Mouse (Mus musculus): ENCODE data around the gene Uxs1. TPM values are rescaled to one million over a fixed set of nuclear protein-coding genes. Genes with fewer than 3 reads are reported as not detected.

The Uxs1 gene
- 10 to 100 TPM in 3 of 4 experiments, 1 to 10 TPM in 1; 9.8 to 12.3 (median 10.8) TPM for total RNA-seq (2022)

DNA sequence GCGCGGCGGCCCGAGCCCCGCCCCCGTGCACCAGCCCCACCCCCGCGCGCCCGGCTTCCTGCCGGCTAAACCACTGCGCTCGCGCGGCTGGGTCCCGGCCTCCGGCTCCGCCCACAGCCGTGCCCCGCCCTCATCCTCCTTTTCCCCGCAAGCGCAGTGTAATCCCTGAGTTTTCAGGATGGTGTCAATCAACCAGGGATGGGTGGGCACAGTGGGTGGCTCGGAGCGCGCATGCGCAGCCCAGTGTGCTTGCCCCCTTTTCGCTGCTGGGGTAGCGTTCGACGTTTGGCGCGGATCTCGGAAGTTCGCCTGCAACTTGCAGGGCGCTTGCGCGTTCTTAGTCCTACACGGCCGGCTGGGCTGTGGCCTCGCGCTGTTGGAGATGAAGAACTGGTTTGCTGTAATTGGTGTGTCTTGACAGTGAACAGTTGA, at the start of gene Uxs1:
TSS of gene Uxs1 (minus strand) at position 38 of the 432 bp plus-strand sequence.
- DNase-seq (ENCODE audit: low spot score in 2 of 2): peak; percentile 97 to 98

DNA sequence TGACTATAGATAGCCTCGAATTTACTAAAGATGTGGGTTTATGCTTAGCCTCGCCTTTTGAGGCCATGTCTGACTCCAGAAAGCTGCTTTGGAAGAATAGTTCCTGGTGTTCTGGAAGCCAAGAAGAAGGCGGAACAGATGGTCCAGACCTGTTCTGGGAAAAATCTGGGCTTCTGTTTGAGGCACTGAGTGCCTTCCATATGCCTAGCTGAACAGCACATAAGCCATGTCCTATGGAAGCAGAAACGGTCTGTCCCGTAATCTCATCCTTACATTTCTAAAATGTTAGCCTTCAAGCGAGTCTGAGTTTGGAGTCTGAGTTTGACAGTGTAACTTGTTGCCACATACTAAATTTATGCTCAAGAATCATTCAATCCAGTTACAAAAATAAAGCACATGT, 49.6 kb upstream of the Uxs1 start:
- DNase-seq (ENCODE audit: low spot score in 2 of 2): no peak

DNA sequence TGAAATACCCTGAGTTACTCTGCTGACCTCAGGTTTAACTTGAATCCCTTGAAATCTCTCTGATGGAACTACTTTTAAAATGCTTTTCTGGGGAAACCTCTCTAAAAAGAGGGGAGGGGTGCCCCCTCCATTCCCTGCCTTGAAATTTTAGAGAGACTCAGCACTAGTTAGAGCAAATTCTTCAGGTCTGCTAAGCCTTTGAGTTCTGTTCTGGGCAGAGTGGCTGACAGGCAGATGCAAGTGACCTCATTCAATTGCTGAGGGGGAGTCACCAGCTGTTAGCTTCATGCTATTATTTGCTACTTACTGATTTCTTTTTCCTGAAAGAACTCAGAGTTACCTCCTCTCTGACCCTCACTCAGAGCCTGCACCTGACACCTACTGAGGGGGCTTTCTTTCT, 43.5 kb upstream of the Uxs1 start:
- no peak for DNase-seq (ENCODE audit: low spot score in 2 of 2)

DNA sequence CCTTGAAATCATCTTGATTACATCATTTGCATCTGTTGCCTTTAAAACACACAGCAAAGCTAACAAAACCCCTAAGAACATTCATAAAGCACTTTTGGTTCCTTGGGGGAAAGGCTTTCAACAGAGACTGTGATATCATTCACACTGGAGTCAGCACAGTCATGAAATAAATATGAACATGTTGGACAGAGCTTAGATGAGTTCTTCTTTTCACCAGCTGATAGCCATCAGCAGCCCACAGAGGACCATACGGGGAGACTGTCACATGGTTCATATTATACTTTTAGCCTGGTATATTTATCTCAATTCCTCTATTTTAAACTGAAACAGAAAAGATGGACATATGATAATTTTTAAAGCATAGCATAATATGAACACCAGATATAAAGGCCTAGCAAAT, 40.9 kb upstream of the Uxs1 start:
- no peak for DNase-seq (ENCODE audit: low spot score in 2 of 2)

DNA sequence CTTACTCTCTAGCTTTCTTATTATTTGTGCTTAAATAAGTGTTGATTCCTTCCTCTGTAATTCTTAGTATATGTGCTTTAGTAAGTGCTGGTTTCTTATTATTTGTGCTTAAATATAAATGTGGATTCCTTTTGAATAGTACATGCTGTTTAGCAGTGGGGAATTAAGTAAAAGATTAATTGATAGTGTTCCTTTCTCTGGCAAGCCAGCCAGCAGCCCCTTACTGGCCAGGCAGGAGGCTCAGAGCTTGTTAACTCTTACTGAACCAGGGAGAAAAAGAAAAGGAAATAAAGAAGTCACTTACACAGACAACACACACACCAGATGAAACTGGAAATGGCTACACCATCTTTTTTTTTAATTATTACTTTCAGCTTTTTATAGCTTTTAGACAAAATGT, 37.2 kb upstream of the Uxs1 start:
- DNase-seq (ENCODE audit: low spot score in 2 of 2): no peak

DNA sequence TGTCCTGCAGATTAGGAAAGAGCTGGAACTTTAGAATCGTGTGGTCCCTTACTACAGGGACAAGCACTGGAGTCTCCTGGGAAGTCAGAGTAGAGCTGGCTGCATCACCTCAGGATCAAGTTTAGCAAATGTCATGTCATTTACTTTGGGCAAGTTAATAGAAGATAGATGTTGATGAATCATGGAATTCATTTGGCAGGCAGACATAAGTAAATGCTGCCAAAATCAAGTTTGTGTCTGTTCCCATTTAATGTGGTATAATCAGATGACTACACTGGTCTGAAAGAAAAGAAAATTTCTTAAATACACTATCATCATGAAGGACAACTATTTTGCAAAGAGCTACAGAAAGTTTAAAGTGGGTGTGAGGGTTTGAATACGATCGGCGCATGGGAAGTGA, 35.0 kb upstream of the Uxs1 start:
- no peak for DNase-seq (ENCODE audit: low spot score in 2 of 2)

DNA sequence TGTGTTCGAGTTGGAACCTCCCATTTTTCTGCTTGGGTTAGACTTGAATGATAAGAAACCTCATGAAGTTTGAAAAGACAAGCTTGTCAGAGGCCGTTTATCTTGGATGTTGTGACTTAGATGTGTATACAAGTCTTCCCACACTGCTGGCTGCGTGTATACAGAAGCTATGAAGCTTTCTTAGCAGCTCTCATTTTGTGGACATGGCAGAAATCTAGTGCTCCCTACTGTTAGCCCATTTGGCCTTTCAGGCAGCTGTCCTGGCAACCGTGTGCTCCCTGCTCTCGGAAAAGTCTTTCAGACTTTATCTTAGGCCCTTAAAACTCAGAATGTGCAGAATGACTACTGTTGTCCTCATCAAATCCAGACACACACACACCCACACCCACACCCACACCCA, 31.4 kb upstream of the Uxs1 start:
- DNase-seq (ENCODE audit: low spot score in 2 of 2): no peak

DNA sequence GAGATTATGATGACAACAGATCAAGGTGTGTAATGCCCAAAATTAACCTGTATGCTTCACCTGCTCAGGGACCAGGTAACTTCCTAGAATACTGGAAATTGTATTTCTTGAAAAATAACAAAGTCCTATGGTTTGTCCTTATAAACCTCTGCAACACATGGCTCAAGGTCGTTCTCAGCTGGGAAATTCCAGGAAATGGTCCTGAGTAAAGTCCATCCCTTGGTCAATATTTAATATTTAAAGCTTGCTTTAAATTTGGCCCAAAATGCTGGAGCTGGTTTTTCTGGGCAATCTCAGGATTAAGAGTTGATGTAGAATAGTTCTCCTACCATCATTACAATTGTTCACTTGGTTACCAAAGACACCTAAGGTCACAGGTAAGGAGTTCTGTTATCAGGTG, 30.1 kb upstream of the Uxs1 start:
- no peak for DNase-seq (ENCODE audit: low spot score in 2 of 2)

DNA sequence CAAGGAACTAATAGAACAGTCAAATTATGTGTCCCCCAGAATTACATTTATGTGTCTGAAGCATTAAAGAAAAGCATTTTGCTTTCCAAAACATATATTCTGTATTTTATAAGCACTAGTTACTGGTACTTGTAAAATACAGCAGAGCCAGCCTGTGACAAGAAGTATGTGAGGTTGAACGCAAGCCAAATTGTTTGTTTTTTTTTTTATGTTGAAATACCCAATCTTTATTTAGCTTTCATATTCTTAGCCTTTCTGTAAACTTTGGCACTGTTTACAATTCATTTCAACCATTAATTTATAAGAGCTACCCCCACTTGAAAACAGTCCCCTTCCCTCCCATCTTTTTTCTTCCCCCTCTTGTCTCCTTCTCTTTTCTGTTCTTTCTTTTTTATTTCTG, 28.0 kb upstream of the Uxs1 start:
- DNase-seq (ENCODE audit: low spot score in 2 of 2): no peak

DNA sequence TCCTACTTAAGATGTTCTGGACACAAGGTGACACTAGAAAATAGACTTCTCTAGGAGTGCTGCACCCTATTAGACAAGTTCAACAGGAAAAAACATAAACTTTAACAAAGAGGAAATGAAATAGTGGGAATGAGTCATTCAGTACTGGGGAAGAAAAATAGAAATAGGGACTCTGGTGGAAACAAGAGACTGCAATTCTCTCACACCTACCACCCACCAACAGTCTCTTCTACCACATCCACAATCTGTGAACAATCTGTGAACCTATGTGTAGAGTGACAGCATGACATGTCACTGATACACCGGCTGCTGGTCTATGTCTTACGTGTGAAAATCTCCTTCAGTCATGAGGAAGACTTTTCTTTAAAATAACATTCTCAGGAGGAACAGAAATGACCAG, 15.8 kb upstream of the Uxs1 start:
- DNase-seq (ENCODE audit: low spot score in 2 of 2): no peak

DNA sequence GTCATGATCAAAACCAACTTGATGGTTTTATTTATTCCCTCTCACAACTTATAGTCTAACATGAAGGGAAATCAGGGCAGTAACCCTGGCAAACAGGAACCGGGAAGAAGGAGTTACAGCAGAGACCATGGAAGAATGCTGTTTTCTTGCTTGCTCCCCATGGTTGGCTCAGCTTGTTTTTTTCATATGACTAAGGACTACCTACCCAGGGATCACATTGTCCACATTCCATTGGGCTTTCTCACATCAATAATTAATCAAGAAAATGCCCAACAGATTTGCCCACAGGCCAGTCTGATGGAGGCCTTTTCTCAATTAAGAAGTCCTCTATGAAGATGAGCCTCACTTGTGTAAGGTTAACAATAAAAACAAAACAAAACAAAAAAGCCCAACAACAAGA, 9.6 kb upstream of the Uxs1 start:
- no peak for DNase-seq (ENCODE audit: low spot score in 2 of 2)

DNA sequence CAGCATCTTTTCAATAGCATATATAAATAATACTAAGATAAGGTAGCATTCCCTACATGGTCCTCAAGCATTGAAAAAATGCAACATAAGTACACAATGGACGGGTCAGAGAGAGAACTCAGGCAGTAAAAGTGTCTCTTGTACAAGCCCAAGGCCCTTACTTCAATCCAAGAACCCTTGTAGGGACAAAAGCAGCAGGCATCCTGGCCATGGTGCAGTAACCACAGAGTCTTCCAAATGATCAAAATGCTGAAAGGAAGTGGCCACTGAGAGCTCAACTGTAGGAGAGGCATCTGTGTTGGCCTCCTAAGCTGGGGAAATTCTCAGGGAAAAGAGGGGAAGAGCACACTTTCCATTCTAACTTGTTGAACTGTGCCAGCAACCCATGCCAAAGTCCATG, 2.5 kb upstream of the Uxs1 start:
- no peak for DNase-seq (ENCODE audit: low spot score in 2 of 2)

DNA sequence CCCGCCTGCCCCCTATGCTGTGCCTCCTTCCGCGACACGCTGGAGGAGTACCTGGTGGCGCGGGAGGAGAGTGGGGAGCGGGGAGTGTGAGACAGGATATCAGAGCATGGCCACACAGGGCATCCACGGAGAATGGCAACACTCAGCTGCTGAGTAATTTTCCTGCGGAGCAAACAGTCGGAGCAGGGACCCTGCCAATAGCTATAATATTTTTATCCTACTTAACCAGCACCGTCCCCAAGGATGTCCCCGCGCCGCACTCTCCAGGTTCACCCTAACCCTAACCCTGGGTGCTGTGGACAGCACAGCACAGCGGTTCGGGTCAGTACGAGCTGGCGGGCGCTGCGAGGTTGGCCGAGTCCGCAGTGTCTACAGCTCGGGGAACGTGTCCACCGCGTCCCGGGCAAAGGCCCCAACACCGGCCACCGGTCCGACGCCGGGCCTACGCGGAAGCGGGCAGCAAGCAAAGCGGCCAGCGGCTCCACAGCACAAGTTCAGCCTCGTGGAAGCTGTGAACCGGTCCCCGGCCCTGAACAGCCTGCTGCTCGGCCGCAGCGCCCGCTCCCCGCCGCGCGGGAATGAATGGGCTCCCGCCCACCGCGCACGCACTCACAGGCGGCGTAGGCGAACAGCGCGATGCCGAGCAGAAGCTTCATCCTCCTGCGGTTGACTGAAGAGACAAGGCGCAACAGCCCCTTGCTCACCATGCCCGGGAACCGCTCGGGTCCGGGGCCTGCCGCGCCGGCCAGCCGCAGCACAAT, 418 bp downstream of the Uxs1 start:
- peak in 1 of 2 experiments; percentile 24 for DNase-seq (ENCODE audit: low spot score in 2 of 2)

DNA sequence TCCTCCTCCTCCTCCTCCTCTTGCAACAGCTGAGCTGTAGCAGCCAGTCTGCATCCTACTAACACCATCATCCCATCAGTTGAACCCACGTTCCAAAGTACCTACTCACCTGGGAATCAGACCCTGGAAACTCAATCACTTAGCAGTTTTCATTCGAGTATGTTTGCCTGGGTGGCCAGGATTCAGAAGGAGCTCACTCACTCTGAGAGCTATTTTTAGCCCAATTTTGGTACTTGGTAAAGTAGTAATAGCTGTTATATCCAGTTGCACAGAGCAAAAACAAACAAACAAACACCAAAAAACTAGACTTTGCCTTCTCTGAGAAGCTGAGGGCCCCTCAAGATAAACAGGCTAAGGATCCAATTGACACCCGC, 985 bp downstream of the Uxs1 start:
- no peak for DNase-seq (ENCODE audit: low spot score in 2 of 2)

DNA sequence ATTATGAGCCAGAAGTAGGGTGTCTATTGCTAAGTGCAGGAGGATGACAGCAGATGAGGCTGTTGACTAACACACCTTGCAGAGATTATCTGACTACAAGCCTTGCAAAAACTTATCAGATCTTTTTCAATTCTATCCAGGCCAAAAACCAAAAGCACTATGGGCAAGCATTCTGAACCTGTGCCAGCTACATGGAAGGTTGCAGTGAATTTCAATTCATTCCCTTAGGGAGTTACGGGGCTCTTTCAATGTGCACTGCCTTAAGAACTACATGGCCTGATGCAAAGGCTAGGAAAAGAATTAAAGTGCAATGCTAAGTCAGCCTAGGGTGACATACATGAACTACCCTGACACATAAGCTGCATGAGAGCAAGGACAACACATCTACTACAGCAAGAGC, 4.2 kb downstream of the Uxs1 start:
- DNase-seq (ENCODE audit: low spot score in 2 of 2): no peak

DNA sequence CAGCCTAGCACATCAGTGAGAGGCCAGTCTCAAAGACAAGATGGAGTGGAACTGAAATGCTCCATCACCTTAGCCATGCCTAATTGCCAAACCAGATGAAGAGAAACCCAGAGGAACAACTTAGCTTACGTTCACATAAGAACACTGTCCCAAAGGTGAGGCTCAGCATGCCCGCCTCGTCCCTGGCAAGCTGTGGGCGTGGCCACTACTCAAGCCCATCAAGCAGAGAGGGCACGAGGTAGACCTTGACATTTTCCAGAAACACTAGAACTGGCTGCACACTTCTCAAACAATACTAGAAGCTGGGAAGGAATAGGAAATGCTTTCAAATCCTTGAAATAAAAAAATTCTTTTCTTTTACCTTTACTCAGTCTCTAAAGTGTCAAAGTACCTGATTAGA, 5.0 kb downstream of the Uxs1 start:
- DNase-seq (ENCODE audit: low spot score in 2 of 2): no peak

DNA sequence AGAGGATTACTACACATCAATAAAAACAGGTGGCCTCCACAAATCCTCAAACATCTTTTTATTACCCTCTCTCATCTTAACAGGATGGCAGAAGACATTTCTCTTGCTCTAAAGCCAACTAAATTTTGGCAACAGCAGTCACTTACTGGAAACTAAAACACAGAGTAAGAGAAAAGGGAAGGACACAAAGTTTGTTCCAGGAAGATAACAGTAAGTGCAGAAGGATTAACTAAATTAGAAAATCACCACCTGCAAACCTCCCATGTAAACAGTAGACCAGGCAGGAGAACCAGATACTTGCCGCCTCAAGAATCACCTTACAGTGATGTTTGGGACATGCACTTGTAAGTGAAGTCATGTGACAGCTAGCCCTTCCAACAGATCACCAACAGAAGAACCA, 5.8 kb downstream of the Uxs1 start:
- no peak for DNase-seq (ENCODE audit: low spot score in 2 of 2)

DNA sequence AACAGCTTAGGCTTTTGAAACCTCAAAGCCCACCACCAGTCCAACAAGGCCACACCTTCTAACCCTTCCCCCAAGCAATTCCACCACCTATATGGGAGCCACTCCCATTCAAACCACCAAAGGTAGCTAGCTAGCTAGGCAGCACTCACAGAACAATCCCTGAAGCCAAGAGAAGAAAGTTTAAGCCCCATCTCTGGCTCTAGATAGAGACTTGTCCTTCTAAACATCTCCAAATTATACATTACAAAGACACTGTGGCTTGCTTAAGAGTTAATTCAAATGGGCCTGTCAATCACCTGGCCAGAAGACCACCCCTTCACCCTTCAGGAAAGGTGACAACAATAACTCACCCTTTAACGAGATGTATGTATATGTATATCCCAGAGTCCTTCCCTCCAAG, 7.0 kb downstream of the Uxs1 start:
- no peak for DNase-seq (ENCODE audit: low spot score in 2 of 2)

DNA sequence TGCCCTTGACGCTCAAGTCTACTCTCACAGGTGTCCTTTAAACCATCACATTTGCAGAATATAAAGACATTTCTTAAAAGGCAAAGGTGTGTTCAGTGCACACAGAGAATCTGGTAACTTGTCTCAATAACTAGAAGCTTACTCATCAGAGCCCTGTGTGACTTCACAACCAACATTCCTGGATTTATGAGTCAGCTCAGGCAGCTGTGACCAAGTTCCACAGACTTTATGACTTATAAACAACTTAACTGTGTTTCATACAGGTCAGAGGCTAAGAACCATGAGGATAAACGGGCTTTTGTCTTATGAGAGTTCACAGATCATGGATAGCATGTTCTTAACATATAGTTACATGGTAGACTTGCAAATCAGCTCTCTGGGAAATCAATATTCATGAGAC, 8.5 kb downstream of the Uxs1 start:
- no peak for DNase-seq (ENCODE audit: low spot score in 2 of 2)

DNA sequence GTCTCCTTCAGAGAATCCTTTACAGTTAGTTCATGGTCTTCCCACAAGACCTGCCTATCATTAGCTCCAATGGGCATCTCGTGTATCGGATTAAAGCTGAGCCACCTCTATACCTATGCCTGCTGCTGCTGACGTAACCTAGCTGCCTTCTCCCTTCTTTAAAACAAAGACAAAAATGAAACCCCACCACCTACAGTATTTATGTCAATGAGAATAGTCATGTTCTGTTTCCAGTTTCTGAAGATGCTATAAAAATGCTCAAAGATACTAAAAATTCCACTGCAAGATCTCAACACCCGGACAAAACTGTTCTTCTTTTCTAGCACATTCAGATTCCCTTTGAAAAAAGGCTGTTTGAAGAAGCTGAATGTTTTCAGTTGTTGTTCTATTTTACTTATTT, 9.2 kb downstream of the Uxs1 start:
- DNase-seq (ENCODE audit: low spot score in 2 of 2): no peak

DNA sequence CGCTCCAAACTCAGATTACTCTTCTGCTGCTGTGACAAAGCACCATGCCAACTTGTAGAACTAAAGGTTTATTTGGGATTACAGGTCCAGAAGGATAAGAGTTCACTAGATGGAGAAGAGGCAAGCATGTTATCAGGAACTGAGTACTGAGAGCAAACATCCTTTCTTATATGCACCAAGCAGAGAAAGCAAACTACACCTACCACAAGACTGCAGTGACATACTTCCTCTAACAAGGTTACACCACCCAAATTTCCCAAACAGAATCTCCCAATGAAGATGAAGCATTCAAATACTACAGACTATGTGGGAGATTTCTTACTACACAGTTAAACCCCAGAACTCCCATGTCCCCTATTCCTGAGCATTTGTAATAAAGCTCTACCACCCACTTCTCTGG, 15.8 kb downstream of the Uxs1 start:
- no peak for DNase-seq (ENCODE audit: low spot score in 2 of 2)

DNA sequence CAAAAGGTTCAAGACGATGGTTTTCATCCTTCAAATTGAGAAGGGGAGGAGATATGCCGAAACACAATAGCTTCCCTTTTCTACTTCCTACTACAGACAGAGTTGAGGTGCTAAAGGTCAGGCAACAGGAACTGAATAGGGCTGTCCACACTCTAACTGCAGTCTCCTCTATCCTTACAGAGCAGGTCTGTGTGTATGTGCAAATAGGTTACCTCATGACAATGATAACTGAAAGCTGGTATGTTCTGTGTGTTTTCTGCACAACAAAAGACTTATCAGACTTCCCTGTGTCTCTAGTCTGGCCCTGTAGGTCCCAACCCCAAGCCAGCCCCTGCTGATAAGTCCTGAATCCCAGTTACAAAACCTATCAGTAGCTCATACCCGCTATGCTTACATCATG, 16.5 kb downstream of the Uxs1 start:
- no peak for DNase-seq (ENCODE audit: low spot score in 2 of 2)

DNA sequence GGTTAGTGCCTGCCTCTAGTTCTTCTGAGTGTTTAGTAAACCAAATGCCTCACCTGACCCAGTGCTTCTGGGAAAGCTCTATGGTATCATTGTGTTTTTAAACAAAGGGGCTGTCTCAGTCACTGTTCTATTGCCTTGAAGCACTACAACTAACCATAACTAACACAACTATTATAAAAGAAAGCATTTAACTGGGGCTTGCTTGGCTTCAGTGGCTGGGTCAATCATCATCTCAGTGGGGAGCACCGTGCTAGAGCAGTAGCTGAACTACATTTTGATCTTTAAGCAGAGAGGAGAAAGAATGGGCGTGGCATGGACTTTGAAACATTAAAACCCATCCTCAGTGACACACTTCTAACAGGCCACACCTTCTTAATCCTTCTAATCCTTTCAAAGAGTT, 18.2 kb downstream of the Uxs1 start:
- DNase-seq (ENCODE audit: low spot score in 2 of 2): no peak

DNA sequence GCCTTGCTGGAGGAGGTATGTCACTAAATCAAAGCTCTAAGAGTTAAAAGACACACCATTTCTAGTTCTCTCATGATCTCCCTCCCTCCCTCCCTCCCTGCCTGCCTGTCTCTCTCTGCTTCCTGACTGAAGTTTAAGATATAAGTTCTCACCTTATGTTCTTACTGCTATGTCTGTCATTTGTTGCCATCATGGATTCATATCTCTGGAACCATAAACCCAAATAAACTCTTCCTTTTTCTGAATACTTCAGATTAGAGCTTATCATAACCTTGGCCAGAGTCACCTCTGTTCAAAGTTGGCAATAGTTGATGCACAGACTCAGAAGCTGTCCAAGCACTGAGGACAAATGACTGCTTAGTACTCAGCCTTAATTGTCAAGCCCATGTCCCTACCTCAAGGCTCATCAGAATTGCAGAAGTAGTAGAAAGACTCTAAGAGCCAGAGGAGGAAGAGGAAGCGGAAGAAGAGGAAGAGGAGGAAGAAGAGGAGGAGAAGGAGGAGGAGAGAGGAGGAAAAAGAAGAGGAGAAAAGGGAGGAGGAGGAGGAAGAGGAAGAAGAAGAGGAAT, 23.6 kb downstream of the Uxs1 start:
- DNase-seq (ENCODE audit: low spot score in 2 of 2): no peak
